Mouse (Mus musculus) urinary bladder, postnatal 4 days (tissue): Measurements from ENCODE around the gene Eml1.

Experiments
- DNase-seq, 2 experiments: peaks; one replicate each; pipeline ENCODE4 v3.0.0; 2021 to 2022; ENCODE audit warnings: low spot score in 2 of 2

Eml1 gene

DNA sequence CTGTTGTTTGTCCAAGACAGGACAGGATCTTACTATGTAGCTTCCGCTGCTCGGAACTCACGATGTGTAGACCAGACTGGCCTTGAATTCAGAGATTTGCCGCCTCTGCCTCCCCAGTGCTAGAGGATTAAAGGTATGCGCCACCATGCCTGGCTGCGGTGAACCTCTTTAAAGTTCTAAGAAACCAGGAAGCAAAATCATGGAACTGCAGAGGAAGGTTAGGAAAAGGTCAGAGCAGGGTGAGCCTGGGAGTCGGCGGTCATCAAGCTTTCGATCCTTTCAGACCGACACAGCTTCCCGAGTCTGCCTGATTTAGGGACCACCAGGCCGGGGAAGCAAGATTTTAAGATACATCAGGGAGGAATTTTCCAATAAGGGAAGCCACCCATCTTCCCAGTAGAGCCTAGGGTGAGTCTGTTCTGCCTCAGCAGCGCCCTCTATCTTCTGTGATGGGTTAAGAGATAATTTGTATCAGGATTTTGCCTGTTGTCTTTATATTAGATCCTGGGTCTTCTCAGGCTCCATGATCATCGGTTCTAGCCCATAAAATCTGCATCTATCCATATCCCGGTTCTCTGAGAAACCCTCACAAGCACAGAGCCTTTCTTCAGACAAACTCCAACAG, 176.6 kb downstream of the Eml1 start:
- no peak for DNase-seq

DNA sequence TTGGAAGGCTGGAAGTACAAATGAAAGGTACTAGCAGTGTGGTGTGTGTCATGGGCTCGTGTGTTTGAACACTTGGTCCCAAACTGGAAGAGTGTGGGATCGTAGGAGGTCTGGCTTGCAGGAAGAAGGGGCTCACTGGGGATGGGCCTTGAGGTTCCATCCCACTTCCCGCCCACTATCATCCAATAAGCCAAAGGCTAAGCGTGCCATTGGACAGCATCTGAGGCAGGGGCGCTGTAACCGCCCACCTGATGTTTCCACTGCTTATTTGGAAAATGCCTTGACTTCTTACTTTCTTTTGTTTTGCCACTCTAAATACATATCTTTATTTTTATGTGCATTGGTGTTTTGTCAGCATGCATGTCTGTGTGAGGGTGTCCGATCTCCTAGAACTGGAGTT, 181.0 kb downstream of the Eml1 start:
- no peak for DNase-seq

DNA sequence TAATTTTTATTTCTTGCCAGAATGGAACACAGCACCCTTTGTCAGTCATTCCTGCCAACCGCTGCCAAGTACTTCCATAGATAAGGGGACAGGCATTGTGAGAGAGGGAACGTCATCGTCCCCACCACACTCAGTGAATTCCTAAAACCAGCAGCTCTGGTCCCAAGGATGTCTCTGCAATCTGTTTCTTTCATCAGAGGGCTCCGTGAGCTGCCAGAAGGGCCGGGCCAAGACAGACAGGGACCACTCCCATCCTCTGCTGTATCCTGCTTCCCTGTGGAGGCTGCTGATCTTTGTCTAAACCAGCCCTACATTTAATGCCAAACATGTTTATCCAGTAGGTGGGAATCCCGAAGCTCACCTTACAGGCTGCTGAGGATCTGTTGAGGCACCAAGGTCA, 182.3 kb downstream of the Eml1 start:
- no peak for DNase-seq

DNA sequence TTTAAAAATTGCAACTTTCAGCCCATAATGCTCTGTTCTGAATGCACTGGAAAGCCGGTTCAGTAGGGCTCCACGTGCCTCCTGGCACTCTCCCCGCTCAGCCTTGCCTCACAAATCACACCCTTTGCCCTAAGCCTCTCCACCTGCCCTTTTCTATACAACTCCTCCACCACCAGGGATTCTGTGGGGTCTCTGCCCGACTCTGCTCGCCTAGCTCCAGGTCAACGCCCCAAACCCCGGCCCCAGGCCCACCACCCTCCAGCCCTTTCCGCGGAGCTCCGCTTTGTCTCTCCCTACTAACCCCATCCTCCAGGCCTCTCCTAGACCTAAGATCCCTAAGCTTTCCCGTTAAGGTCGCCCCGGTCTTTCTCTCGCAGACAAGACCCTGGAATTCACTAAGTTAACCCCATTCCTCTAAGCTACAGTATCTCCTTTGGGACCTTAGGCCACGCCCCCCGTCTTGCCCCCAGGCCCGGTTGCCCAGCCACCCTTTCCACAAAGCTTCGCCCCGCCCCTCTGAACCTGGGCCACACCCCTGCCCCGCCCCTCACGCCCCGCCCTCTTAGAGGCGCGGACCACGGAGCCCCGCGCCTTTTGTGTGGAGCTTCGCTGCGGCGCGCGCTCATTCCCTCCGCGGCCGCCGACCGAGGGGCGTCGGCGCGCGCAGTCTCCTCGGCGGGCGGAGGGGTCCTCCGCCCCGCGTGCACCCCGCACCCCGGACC, 183.5 kb downstream of the Eml1 start, which contains the start of gene Evl:
Gene Evl, plus strand, starts transcription at position 601 of the 722 bp plus-strand sequence.
- peak; percentile 84 to 91 for DNase-seq

DNA sequence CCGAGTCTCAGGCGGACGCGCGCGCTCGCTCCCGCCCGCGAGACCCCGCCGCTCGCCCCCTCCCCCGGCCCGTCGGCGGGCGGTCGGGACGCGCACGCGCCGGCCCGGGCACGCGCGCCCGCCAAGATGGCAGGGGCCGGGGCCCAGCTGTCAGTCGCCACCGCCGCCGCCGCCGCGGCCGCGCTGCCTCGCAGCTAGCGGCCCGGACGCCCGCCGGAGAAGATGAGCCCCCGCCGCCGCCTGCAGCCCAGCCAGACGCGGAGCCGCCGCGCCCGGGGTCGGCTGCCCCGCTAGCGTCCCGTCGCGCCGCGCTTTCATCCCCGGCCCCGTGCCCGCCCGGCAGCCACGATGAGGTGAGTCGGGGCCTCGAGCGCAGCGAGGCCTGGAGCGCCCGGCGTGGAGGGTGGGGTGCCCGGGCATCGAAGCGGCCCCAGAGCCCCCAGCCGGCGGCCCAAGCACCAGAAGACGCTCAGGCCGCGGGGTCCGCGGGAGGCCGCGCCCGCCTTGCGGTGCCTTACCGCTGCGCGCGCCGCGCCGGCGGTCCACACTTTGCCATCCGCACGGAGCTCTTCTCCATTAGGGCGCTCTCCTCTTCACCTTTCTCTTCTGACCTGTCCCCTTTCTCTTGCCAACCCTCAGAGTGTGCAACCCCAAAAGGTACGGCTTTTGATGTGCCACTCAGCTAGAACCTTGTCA, 184.3 kb downstream of the Eml1 start:
- peak in 1 of 2 experiments; percentile 49 for DNase-seq

DNA sequence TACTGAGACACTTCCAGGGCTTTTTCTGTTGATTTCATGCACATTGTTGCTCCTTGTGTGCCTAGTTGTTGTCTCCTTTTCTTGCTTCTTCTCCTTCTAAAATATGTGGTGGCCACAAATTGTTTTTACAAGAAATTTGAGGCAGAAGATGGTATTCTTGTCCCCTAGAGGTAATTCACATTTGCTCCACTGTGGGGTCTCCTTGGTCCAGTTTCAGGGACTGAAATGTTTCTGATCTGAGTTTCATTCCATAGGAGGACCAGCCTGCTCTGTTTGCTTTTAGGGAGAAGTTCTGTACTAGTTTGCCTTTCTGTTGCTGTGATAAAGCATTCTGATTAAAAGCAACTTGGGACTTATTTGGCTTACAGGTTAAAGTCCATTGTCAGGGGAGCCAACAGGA, 187.4 kb downstream of the Eml1 start:
- no peak for DNase-seq

DNA sequence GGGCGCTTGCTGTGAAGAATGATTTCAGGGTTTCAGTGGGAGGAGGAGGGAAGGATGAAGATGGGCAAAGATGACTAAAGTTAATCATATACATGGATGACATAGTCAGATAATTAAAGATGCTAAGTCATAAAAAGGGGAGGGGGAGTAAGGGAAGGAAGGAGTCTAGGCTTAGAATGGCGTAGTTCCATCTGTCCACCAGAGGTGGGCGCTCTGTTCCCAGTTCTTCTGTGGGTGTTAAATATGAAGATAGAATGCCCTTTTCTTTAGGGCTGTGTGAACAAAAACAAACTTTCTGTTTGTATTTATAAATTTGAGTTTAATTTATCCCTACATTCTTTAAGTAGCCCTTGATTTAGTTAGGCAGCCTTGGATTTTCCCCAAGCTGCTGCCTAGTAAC, 192.5 kb downstream of the Eml1 start:
- DNase-seq = no peak

DNA sequence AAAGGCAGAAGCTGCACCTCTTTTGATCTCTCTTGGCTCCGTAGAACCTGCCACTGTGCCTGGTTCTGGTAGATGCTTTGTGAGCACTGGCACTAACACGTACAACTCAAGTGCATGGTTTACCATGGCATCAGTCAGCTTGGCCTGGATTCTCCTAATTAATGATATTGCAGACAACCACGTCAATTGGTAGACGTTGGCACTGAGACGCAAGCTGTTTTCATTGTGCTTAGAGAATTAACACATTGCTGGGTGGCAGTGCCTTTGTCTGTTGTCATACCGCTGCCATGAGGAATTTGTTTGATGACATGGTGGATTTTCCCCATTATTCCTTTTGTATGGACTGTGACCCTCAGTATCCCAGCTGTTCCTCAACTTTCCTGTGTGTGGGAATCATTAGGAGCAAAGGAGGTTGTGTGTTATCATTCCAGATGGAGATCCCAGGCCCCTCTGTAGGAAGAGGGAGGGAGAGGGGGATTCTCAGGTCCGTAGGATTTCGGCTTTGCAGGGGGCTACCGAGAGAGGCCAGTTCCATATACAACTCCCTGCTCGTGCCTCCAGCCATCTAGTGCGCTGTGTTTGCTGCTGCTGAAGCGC, 194.3 kb downstream of the Eml1 start:
- no peak for DNase-seq

DNA sequence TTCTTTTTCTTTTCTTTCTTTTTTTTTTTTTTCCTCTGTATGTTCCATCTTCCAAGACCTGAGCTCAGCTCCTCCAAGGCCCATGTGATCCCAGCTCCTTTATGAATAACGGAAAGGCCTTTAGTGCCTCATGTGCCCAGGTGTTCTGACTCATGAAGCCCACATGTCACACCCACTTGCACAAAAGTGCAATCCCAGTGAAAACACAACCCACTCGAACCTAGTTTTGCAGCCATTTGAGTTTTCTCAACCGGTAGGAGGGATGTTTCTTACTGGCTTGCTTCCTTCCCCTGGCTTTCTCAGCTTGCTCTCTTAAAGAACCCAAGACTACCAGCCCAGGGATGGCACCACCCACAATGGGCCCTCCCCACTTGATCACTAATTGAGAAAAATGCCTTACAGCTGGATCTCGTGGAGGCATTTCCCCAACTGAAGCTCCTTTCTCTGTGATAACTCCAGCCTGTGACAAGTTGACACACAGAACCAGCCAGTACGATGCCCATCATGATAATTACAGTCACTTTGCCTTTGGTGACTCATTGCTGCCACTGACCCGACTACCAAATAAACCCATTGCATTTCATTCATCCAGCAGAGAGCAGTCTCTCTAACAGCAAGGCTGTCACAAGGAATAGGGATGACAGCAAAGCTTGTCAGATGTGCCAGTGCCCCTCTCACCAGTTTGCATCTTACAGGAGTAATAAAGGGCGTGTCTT, 208.6 kb downstream of the Eml1 start:
- DNase-seq = no peak

DNA sequence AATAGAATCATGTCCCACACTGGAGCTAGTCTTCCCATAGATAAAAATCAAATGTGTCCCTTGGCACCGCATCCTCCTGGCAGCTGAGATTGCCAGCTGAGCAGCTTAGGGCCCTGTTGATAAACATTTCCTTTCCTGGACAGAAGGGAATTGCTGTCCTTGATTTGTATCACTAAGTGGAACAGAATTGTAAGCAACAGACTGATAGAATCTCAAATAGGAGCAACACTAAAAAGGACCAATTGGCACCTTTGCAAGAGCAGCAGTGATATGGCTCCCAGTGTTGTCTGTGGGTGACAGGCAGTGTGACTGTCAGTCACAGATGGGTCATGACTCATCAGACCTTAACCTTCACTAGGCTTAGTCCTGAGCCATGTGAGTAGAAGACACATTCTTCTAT, 213.0 kb downstream of the Eml1 start:
- DNase-seq = no peak
